Mouse (Mus musculus) layer of hippocampus, adult 8-10 months (tissue): ENCODE data around the gene Gm4491. TPM values are rescaled to one million over a fixed set of nuclear protein-coding genes. Genes with fewer than 3 reads are reported as not detected.

Experiments
- DNase-seq, 2 experiments: peaks; one replicate each; pipeline ENCODE4 v3.0.0; 2022; ENCODE audit warnings: low spot score in 2 of 2
- total RNA-seq, 4 experiments: library from RNA; stranded (reverse); gene quantifications; 2 replicates each; pipeline ENCODE4 v1.2.4; 2022

Gm4491 gene
- 1 to 10 TPM in 2 of 4 experiments, under 1 TPM in 2; 0.41 to 1.0 (median 0.83) TPM for total RNA-seq

- peak; percentile 68 to 85 for DNase-seq
Observed at GRCm38 (mm10) chr14:57115823-57116544, at the start of gene Gm4491. Gene Gm4491 (minus strand): TSS chr14:57115883.

DNA sequence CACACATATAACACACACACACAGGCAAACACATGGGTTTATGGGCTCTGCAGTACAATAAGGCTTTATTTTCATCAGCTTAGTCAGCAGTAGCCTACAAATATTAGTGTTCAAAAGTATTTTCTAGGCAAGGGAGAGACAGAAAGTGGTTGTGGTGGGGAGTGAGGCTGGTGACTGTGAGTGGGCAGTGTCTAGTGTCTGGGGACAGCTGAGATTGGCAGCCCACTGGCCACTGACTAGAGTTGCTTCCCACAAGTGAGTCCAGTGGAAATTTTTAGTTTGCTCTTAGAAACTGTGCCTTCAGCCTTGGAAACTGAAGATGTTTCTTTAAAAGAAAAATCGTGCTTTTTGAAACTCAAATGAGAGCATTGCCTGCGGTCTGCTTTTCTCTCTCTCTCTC, 46.1 kb upstream of the Gm4491 start:
- no peak for DNase-seq

GRCm38 (mm10) chr14:57161201-57161600, 45.5 kb upstream of the Gm4491 start:
- DNase-seq, result peak; percentile 24 to 33

DNA sequence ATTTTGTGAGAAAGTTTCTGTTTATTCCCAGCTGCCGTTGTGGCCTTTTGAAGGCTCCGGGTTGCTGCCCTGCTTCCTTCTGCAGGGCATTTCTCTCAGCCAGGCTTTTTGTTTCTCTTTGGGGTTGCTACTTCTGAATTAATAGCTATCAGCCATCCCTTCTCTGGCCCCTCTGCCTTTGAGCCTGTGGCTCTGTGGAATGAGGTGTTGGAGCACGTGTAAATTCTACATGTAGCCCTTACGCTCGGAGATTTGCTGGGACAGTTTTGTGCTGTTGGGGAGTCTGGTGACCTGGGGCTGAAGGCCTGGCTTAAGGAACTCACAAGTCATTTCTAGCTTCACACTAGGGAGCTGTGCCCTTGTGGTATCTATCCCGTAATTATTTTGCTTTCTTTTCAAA, 39.2 kb upstream of the Gm4491 start:
- no peak for DNase-seq

DNA sequence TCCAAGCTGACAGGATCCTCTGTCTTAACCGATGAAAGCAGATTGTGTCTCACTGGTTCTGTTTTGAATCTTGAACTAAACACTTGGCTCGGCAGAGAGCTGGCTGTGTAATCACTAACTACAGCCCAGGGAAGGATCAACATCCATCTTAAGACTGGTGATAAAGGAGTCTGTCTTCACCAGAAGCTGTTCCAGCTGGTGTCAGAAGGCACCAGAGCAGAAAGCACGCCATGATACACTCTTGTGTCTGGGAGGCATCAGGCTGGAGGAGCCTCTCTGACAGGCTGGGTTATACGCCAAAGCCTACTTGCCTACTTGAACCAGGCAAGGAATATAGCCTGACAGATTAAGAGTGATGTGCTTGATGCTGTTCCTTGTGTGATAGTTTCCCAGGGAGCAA, 30.1 kb upstream of the Gm4491 start:
- no peak for DNase-seq

DNA sequence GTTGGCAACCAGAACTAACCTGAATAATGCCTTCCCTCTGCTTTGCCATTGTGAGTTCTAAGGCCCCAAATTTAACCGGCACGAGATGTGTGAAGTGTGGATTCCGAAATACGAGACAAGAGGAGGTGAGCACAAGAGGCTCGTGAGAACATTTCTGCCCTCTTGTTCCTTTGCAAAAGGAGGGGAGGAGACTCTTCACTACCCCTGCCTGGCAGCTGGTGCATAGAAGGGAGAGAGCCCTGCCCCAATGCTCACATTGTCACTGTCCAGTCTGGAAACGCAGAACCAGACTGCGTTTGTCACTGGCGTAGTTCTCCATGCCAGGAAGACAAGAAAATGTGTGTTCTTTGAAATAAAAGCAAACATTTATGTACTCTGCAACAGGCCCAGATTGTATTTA, 19.6 kb upstream of the Gm4491 start:
- no peak for DNase-seq

- no peak for DNase-seq
Observed at GRCm38 (mm10) chr14:57133161-57133661, 17.5 kb upstream of the Gm4491 start, which contains the start of gene Gjb6. Gene Gjb6 (minus strand): TSS chr14:57133611.

DNA sequence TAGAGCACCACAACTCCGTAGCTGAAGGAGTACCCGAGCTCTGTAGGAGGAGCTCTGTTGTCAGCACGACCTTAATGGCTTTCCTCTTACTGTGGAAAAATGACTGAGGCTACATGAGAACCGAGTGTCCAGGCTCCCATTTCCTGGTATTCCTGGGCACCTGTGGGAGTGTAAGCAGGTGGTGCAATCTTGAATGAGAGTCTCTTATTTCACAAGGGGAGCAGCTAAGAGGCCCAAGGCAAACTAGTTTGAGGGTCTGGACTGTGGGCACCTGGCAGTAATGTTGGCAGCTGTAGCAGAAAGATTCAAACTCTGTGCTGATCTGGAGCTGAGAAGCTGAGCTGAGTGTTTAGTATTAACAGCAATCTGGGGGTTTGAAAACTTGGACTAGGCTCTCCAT, 11.7 kb upstream of the Gm4491 start:
- no peak for DNase-seq

DNA sequence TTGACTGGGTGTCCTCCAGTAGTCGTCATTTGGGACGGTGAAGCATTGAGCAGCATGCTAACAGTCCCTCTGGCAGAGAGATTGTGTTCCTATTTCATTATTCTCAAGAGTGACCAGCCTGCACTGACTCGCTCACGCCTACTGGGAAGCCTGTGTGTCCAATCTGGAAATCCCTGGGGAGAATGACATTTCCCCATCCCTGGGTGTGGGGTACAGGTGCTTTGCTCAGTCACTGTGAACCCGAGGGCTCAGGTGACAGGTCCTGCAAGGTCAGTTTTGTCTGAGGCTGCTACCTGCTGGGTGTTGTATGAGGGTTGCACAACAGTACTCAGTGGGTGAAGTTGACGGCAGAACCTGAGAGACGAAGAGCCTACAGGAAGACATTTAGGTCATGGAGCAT, 6.6 kb upstream of the Gm4491 start:
- DNase-seq, result no peak

- DNase-seq, result peak in 1 of 2 experiments; percentile 44
Observed at GRCm38 (mm10) chr14:57109194-57109593, 6.5 kb downstream of the Gm4491 start.

- DNase-seq, result no peak
Observed at GRCm38 (mm10) chr14:57107916-57108315, 7.8 kb downstream of the Gm4491 start.

- no peak for DNase-seq
Observed at GRCm38 (mm10) chr14:57107091-57107490, 8.6 kb downstream of the Gm4491 start.

DNA sequence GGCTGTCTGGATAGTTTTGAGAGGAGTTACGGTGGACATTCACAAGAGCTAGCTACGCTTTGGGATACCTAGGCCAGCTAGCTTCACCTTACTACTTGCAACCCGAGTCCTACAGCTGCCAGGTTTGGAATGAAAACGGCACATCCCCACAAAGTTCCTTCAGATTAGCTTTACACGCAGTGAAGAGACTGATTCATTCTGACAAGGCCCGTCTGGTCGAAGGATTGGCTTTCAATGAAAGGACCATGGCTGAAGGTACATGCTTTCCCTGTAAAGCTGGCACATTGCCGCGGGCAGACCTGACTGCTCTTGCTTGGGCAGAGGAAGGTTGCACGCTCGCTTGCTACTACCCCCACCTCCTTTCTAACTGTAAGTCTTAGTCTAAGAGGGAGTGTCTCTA, 10.0 kb downstream of the Gm4491 start:
- no peak for DNase-seq

DNA sequence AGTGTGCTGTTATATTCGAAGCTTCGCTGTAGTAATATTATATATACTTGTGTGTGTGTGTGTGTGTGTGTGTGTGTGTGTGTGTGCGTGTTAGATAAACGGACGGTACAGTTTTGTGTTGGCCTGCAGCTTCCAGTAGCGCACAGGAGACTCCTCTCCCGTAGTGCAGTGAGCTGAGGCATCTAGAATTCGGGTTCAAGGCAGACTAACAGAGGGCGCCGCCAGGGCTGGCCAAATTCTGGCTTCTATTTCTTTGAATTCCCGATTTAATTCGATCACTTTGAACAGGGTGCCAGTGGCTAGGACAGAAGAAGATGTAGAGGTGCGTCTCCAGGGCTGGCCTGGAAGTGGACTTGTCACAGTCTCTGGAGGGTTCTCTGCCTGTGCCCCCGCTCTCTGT, 10.6 kb downstream of the Gm4491 start:
- DNase-seq, result no peak

DNA sequence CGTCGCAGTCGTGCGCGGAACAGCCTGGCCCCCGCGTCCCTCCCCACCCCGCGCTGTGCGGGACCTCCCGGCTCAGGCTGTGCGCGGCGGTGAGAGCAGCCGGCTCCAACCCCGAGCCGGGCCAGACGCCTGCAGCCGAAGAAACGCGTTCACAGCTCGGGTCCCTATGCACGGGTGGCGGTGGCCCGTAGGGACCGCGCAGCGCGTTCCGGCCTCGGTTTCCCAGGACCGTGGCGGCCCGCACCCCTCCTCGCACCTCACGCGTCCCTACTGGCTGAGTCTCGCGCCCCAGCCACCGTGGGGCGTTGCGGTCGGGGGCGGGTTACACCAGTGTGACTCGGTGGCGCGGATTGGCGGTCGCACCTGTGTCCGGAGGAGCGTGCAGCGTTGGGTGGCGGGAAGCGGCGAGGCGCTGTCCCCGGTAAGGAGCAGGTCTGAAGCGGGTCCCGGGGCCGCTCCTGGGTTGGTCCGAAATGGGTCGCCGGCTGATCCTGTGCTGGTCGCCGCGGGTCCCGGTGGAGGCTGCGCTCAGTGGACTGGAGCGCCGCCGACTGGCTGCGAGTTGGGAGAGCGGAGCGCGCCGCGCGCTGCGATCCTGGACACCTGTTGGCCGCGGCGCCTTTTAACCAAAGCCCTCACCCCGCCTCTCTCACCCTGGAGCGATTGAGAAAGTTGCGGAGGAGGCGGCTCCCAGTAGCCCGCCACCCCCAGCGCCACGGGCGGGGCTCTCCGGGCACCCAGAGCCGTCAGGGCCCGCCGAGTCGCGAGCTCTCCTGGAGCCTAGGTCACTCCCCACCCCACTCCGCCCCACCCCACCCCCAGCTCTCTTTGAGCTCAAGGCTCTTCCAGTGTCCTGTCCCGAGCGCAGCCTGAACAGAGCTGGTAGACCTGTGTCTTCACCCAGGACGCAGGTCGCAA, 11.3 kb downstream of the Gm4491 start, which contains the start of gene Gjb2:
Gene Gjb2 (minus strand): TSS at position 597 of the 918 bp plus-strand sequence.
- DNase-seq, result peak in 1 of 2 experiments; percentile 15

GRCm38 (mm10) chr14:57103711-57104105, 12.0 kb downstream of the Gm4491 start:
- DNase-seq, result no peak

DNA sequence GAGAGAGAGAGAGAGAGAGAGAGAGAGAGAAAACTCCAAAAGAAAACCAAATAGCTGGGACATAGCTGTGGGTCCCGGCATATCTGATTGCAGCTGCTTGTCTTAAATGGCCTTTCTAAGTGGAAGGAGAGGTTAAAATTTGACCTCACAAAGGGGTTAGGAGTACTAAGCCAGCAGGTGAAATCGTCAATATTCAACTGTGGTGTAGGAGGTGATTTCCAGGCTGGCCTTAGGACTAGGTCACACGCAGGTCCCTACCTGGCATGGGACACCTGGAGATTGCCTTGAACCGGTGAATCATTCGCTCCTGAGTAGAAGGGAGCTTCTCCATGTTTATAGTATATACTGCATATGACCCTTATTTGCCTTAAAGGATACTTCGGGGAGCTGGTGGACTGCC, 12.6 kb downstream of the Gm4491 start:
- DNase-seq, result no peak

- DNase-seq, result no peak
Observed at GRCm38 (mm10) chr14:57101623-57102022, 14.1 kb downstream of the Gm4491 start.

DNA sequence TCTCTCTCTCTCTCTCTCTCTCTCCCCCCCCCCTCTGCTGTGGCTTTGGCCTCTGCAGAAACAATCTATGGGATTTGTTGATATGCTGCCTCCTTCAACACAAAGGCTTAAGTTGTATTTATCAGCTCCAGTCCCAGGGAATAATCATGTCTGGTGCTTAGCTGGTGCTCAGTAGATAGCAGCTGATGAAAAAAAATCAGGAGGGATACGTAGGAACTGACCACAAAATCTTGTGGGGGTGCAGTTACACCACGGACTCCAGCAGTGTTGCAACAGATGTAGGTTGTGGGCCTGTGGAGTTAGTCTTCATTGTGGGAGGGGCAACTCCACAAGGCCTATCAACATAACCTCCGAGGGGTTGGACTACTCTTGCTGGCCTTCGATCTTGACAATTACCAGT, 19.8 kb downstream of the Gm4491 start:
- no peak for DNase-seq

- DNase-seq, result peak; percentile 49 to 52
Observed at GRCm38 (mm10) chr14:57093029-57093428, 22.7 kb downstream of the Gm4491 start.

DNA sequence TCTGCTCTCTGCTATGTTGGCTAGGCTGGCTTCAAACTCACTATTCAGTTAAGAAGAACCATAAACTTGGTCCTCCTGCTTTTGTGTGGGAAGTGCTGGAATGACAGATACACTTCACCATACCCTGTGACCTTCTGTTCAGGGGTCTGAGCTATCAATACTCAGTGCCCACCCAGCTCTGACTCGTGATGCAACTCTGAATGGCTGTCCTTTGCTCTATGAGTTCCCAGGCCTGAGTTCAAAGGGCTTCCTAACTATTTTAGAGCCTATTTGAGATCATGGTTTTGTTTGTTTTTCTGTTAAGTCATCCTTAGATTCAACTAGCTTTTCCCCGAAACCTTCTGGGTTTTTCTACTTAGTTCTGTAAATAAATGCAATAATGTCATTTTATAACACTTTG, 25.7 kb downstream of the Gm4491 start:
- no peak for DNase-seq

GRCm38 (mm10) chr14:57089107-57089506, 26.6 kb downstream of the Gm4491 start:
- DNase-seq, result no peak
